ENCODE assay signal across 12 mouse cellular contexts in the genomic region with DNA sequence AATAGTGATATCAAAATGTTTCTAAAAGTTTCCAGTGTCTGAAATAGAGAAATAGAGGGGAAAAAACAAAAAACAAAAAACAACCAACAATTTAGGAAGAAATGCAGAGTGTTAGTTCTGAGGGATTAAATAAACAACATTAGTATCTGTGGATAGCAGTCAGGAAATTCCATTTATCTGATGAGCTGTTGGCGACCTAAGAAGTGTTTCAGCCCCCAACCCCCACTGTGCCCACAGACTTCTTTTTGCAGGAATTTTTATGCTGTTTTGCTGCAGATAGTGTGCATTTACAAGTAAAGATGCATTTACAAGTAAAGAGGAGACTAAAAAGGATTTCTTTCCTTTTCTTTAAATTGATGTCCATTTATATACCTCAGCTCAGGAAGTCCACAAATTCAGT.
DNase-seq lines count a peak whose midpoint lies in the region; ATAC-seq and TF ChIP-seq lines count a peak whose summit lies in the region.
"Had no signal": no experiment of that assay in that cellular context is flagged by ENCODE, and none has a peak within 500 bp of the region (broad histone marks: within the 10 kb centered on the region; RNA-seq: fewer than 3 reads in every experiment).

No protein-coding gene starts in this region.

- TF ChIP-seq EP300 in heart, postnatal 0 days (IDR thresholded peaks at IDR 0.05; ENCODE audit: low read depth): no peak; the same call in 1 of the 2 replicates
- TF ChIP-seq EP300 in stomach, postnatal 0 days (optimal IDR thresholded peaks at IDR 0.05): no peak

- TF ChIP-seq CTCF in lung, embryonic 14.5 days (IDR thresholded peaks at IDR 0.05; ENCODE audit: low read depth): no peak
- TF ChIP-seq CTCF in heart, postnatal 0 days (IDR thresholded peaks at IDR 0.05; ENCODE audit: low read depth): no peak
- no peak for TF ChIP-seq CTCF in stomach, postnatal 0 days (IDR thresholded peaks at IDR 0.05; ENCODE audit: low read depth)

- H3K4me1 ChIP-seq in heart, embryonic 10.5 days: peaks cover 12% of the 10 kb centered on the region
- H3K4me1 ChIP-seq in lung, embryonic 14.5 days (ENCODE audit: insufficient read depth): peaks cover 20% of the 10 kb centered on the region
- H3K4me1 ChIP-seq in heart, postnatal 0 days (ENCODE audit: control insufficient read depth, insufficient read depth): no peaks in the 10 kb centered on the region
- no peaks in the 10 kb centered on the region for H3K4me1 ChIP-seq in stomach, postnatal 0 days (replicated peaks; ENCODE audit: control insufficient read depth, insufficient read depth)
- H3K4me1 ChIP-seq: forebrain, embryonic 13.5 days had no signal

- H3K36me3 ChIP-seq in heart, embryonic 10.5 days: no peaks in the 10 kb centered on the region
- H3K36me3 ChIP-seq in lung, embryonic 14.5 days (ENCODE audit: insufficient read depth): no peaks in the 10 kb centered on the region
- no peaks in the 10 kb centered on the region for H3K36me3 ChIP-seq in heart, postnatal 0 days (replicated peaks; ENCODE audit: control insufficient read depth, insufficient read depth, low read length)
- no peaks in the 10 kb centered on the region for H3K36me3 ChIP-seq in stomach, postnatal 0 days (ENCODE audit: control insufficient read depth, insufficient read depth, low read length)
- H3K36me3 ChIP-seq: embryonic facial prominence, embryonic 13.5 days; limb, embryonic 15.5 days had no signal

- H3K4me3 ChIP-seq in heart, embryonic 10.5 days: no peak overlapping the region
- H3K4me3 ChIP-seq in lung, embryonic 14.5 days (ENCODE audit: low read depth, low read length): no peak overlapping the region
- peak overlapping the region; percentile 29; the same call in 1 of the 2 replicates for H3K4me3 ChIP-seq in heart, postnatal 0 days (ENCODE audit: low read depth, low read length)
- H3K4me3 ChIP-seq in stomach, postnatal 0 days (ENCODE audit: low read depth, low read length): no peak overlapping the region
- H3K4me3 ChIP-seq: forebrain, embryonic 13.5 days had no signal

- no peak overlapping the region for H3K9ac ChIP-seq in lung, embryonic 14.5 days
- H3K9ac ChIP-seq in heart, postnatal 0 days (replicated peaks; ENCODE audit: low read depth, low read length): no peak overlapping the region
- H3K9ac ChIP-seq in stomach, postnatal 0 days (ENCODE audit: low read length): no peak overlapping the region
- H3K9ac ChIP-seq: embryonic facial prominence, embryonic 13.5 days; forebrain, embryonic 13.5 days; limb, embryonic 15.5 days had no signal

- H3K27me3 ChIP-seq in heart, embryonic 10.5 days (ENCODE audit: insufficient read depth, poor library complexity, severe bottlenecking): no peaks in the 10 kb centered on the region
- no peaks in the 10 kb centered on the region for H3K27me3 ChIP-seq in lung, embryonic 14.5 days (ENCODE audit: insufficient read depth, low read length)
- no peaks in the 10 kb centered on the region for H3K27me3 ChIP-seq in heart, postnatal 0 days (ENCODE audit: control insufficient read depth, insufficient read depth, low read length)
- no peaks in the 10 kb centered on the region for H3K27me3 ChIP-seq in stomach, postnatal 0 days (ENCODE audit: control insufficient read depth, insufficient read depth, low read length)
- H3K27me3 ChIP-seq: forebrain, embryonic 13.5 days; limb, embryonic 15.5 days; megakaryocyte, embryonic 14.5 days had no signal

- WGBS in heart, embryonic 10.5 days: 15% methylated on average over 1 of the region's 1 CpGs
- WGBS in lung, embryonic 14.5 days: 7% methylated on average over 1 of the region's 1 CpGs
- 36% methylated on average over 1 of the region's 1 CpGs for WGBS in heart, postnatal 0 days
- 37% methylated on average over 1 of the region's 1 CpGs for WGBS in stomach, postnatal 0 days

- no peak for DNase-seq in heart, embryonic 10.5 days (ENCODE audit: low spot score)
- no peak for DNase-seq in heart, adult 8-10 months (ENCODE audit: low spot score)
- peak; percentile 71 for DNase-seq in lung, embryonic 14.5 days
- no peak for DNase-seq in lung, postnatal 25 days (ENCODE audit: low spot score)
- peak; percentile 55 for DNase-seq in heart, postnatal 0 days (ENCODE audit: low spot score)
- DNase-seq in stomach, postnatal 0 days (ENCODE audit: low spot score): no peak
- DNase-seq in adrenal gland, adult (ENCODE audit: inconsistent age in 2 of 2, low spot score in 1 of 2): no peak
- DNase-seq: cerebellum, adult 2 months had no signal

- peak overlapping the region; percentile 76; the same call in 1 of the 2 replicates for H3K27ac ChIP-seq in heart, embryonic 10.5 days
- H3K27ac ChIP-seq in lung, embryonic 14.5 days (ENCODE audit: low read depth): peak overlapping the region; percentile 83
- peak overlapping the region; percentile 74 for H3K27ac ChIP-seq in heart, postnatal 0 days (ENCODE audit: low read depth)
- no peak overlapping the region for H3K27ac ChIP-seq in stomach, postnatal 0 days (replicated peaks)
- H3K27ac ChIP-seq: embryonic facial prominence, embryonic 13.5 days; forebrain, embryonic 13.5 days had no signal

- H3K4me2 ChIP-seq in lung, embryonic 14.5 days: peak overlapping the region; percentile 57
- peak overlapping the region; percentile 62 for H3K4me2 ChIP-seq in heart, postnatal 0 days (ENCODE audit: low read depth, low read length)
- peak overlapping the region; percentile 40; the same call in 1 of the 2 replicates for H3K4me2 ChIP-seq in stomach, postnatal 0 days (replicated peaks; ENCODE audit: low read depth)
- H3K4me2 ChIP-seq: forebrain, embryonic 13.5 days had no signal

- no peak for ATAC-seq in lung, embryonic 14.5 days (ENCODE audit: insufficient read depth)
- no peak for ATAC-seq in heart, postnatal 0 days (ENCODE audit: insufficient read depth, low read depth)
- no peak for ATAC-seq in stomach, postnatal 0 days (ENCODE audit: low FRiP score, low TSS enrichment)
- ATAC-seq: forebrain, embryonic 13.5 days had no signal

- no peaks in the 10 kb centered on the region for H3K9me3 ChIP-seq in heart, embryonic 10.5 days
- H3K9me3 ChIP-seq in lung, embryonic 14.5 days (ENCODE audit: low read depth, low read length): no peaks in the 10 kb centered on the region
- no peaks in the 10 kb centered on the region for H3K9me3 ChIP-seq in heart, postnatal 0 days (replicated peaks; ENCODE audit: control insufficient read depth, low read length)
- no peaks in the 10 kb centered on the region for H3K9me3 ChIP-seq in stomach, postnatal 0 days (ENCODE audit: control insufficient read depth, low read length)
- H3K9me3 ChIP-seq: embryonic facial prominence, embryonic 13.5 days; forebrain, embryonic 13.5 days; limb, embryonic 15.5 days; megakaryocyte, embryonic 14.5 days had no signal

Comparison
In these comparisons a context has a peak if more than half of its experiments do, and no peak if none do; other contexts are left out.
1. DNase-seq: peak in lung, embryonic 14.5 days (single experiment) and heart, postnatal 0 days (single experiment); none in heart, embryonic 10.5 days (single experiment), heart, adult 8-10 months (single experiment), lung, postnatal 25 days (single experiment), stomach, postnatal 0 days (single experiment) and adrenal gland, adult (0 of 2).
2. Peak in every context shown above with its lines, with median percentiles within 50 percentile points of each other: H3K4me2 ChIP-seq.